Mouse (Mus musculus) bone marrow, adult 2 months (tissue): ENCODE data around the gene Dmac2. TPM values are rescaled to one million over a fixed set of nuclear protein-coding genes. Genes with fewer than 3 reads are reported as not detected.

Experiments
- H3K27ac ChIP-seq: fragments of 200-500 bp; 2 replicates; pipeline ENCODE4 v1.5.1; 2012; ENCODE audit warnings: low read depth, mild to moderate bottlenecking, control low read depth, inconsistent platforms, low read length; ENCODE audit not compliant: control insufficient read depth, poor library complexity, insufficient read depth
- H3K4me1 ChIP-seq: fragments of 200-500 bp; 2 replicates; pipeline ENCODE4 v1.6.1; 2011; ENCODE audit warnings: low read length; ENCODE audit not compliant: control insufficient read depth, insufficient read depth
- H3K4me3 ChIP-seq: fragments of 200-500 bp; replicated peaks from 2 replicates; pipeline ENCODE3; 2011; ENCODE audit warnings: mild to moderate bottlenecking, low read depth, low read length, control low read depth; ENCODE audit not compliant: control insufficient read depth
- CTCF ChIP-seq: fragments of 200-500 bp; IDR thresholded peaks from 2 replicates; pipeline ENCODE4 v1.5.1; 2011; ENCODE audit warnings: low read length, control low read depth; ENCODE audit not compliant: control insufficient read depth, insufficient read depth
- POLR2A ChIP-seq: fragments of 200-500 bp; IDR thresholded peaks from 2 replicates; pipeline ENCODE4 v1.6.1; 2011; ENCODE audit warnings: low read depth, mild to moderate bottlenecking, control low read depth, low read length, borderline replicate concordance; ENCODE audit not compliant: control insufficient read depth
- WGBS: fragments of 180-500 bp; shearing (Covaris S2); methylation state at CpG from one replicate; pipeline ENCODE4 v1.1.7; 2018; 5-methylcytosine and 5-hydroxymethylcytosine counted together
- polyA plus RNA-seq: library from polyadenylated mRNA; stranded (reverse); fragments of >200 nt; gene quantifications from 2 replicates; pipeline ENCODE4 v1.2.4, GENCODE M21; 2011; ENCODE audit warnings: low replicate concordance; ENCODE audit not compliant: missing spikeins, insufficient read depth, insufficient read length

Dmac2 gene
- polyA plus RNA-seq, 1 experiment = 23.1 TPM

DNA sequence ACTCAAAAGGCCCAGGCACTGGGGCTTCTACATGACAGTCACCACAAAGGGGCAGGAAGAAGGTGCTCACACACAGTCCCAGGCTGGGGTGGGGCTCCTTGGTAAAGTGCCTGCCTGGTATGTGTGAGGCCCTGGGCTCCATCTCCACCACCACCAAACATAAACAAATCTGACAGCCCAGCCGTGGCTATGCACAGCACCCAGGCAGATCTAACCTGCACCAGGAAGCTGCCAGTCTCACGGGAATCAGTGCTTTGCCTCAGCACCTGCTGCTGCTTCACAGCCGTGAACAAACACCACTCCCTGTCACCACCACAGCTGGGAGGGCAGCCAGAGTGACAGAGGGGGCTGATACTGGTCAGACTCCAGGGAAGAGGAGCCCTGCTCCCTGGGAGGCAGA lies 17.2 kb downstream of the Dmac2 start:
- Histone ChIP-seq H3K4me3 (no peak overlapping the region), H3K27ac (peak overlapping the region; percentile 94), H3K4me1 (peaks cover 14% of the 10 kb centered on the region)
- WGBS = 56% methylated on average over 3 of the region's 3 CpGs
- TF ChIP-seq CTCF (no peak), POLR2A (peak; percentile 32; the same call in 1 of the 2 replicates)

DNA sequence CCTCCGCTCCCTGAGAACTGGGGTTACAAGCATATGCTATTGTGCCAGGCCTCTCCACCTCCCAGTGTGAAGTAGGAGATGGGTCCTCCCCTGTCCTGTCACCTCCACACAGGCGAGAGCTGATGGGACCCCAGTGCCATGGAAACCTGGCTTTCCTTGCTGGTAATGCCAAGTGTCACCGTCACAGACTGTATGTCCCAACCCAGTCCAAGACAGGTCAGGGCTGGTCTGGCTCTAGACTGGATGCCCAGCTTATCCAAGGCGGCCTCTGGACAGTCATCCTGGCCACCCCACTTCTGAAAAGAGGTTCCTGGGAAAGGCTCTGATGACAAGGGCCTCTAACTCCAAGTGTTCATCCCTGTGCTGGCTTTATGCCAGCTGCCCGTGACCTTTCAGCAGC lies 17.9 kb downstream of the Dmac2 start:
- Histone ChIP-seq H3K27ac (peak overlapping the region; percentile 94), H3K4me3 (no peak overlapping the region), H3K4me1 (peaks cover 14% of the 10 kb centered on the region)
- TF ChIP-seq POLR2A (no peak), CTCF (no peak)
- WGBS = 81% methylated on average over 5 of the region's 5 CpGs

DNA sequence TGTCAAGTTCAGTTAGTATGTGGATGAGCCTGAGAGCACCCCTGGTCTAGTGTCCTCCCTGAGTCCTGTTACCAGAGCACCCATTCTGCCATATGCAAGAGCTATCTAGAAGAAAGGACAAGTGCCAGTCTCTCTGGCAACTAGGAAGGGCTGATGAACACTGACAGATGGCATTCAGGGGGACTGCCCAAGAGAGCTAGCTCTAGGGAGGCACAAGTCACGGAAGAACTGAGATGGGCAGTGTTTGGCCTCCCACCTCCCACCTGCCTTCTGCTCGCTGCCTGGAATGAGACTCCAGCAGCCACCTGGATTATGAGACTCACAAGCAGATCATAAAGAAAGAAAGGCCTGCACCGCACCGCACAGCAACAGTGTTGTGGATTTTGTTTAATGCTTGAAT lies 20.5 kb downstream of the Dmac2 start:
- Histone ChIP-seq H3K4me3 (no peak overlapping the region), H3K27ac (no peak overlapping the region), H3K4me1 (peaks cover 12% of the 10 kb centered on the region)
- TF ChIP-seq CTCF (no peak), POLR2A (no peak)
- WGBS = 94% methylated on average over 4 of the region's 4 CpGs

DNA sequence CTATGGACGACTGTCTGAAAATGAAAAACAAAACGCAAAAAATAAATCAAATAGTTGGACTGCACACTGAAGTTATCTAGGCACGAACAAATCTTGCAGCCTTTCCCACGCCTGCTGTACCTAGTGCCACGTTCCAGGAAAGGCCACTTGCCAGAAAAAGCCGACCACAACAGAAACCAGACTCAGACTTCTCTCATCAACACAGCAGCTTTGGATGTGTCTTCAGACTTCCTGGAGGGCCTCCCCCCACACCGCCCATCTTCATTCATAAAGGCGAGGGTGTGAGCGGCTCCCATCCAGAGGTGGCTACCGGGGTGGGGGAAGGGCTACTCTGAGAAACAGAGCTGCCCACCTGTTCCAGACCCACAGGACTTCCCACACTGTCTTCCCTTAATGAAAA lies 24.9 kb downstream of the Dmac2 start:
- TF ChIP-seq CTCF (no peak), POLR2A (no peak)
- 20% methylated on average over 10 of the region's 10 CpGs for WGBS
- H3K4me3 ChIP-seq = no peak overlapping the region
- H3K27ac ChIP-seq = no peak overlapping the region
- H3K4me1 ChIP-seq = peaks cover 23% of the 10 kb centered on the region

DNA sequence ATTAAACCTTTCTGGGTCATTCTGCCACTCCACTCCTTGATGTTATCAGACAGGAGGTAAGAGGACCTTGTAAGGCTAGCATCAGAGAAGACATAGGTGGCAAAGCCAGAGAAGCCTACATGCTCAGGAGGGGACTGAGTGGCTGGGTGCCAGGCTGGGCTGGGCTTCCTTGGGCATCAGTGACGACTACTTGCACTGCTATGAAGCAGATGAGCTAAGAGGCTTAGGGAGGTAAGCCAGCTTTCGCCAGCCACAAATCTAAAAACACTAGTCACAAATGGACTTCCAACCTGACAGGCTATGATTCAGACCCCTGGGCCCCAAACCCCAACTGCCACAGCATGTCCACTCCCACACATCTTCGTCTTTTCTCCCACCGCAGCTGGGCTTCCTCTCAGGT lies 25.4 kb downstream of the Dmac2 start:
- Histone ChIP-seq H3K4me1 (peaks cover 25% of the 10 kb centered on the region), H3K27ac (peak overlapping the region; percentile 36), H3K4me3 (no peak overlapping the region)
- 10% methylated on average over 4 of the region's 4 CpGs for WGBS
- TF ChIP-seq POLR2A (no peak), CTCF (no peak)

DNA sequence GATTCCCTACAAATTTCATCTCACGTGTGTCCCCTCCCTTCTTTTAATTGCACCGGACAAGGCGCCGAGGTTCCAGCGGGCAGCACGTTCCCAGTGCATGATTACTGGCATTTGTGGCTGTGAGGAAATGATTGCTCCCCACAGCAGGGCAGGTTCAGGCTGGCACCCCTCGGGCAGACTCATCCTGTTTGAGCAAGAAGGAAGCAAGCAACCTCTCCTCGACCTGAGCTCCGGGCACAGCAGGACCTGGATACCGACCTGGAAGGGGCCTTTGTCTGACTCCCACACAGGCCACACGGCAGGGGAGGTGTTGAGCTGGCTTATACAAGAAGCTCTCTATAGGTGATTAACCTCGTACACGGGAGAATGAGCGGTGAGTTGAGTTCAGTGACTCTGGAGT lies 25.9 kb downstream of the Dmac2 start:
- TF ChIP-seq CTCF = no peak
- TF ChIP-seq POLR2A = no peak
- Histone ChIP-seq H3K4me1 (peaks cover 25% of the 10 kb centered on the region), H3K27ac (peak overlapping the region; percentile 36), H3K4me3 (no peak overlapping the region)
- 13% methylated on average over 14 of the region's 14 CpGs for WGBS

DNA sequence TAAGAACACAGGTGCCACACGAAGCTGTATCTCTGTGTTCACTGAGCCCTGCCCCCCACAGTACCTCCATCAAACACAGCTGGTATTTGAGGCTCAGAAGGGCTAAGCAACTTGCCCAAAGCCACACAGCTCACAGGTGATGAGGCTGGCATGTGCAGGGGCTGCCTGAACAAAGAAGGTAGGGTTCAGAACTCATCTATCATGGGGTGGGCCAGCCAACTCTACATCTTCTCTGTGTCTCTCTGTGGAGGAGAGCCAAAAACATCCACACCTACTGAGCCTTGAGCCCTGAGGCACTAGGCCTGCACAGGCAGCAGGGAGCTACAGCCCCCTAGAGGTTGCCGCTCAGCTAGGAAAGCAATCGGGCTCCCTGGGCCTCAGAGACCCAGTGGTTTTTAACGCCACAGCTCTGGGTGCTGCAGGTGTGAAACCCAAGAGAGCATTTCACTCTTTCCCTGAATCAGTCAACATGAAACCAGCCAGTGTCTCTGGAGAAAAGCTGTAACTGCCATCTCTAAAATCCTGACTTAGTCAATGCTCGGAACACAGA lies 28.4 kb downstream of the Dmac2 start:
- no peak overlapping the region for H3K4me3 ChIP-seq
- H3K27ac ChIP-seq = peak overlapping the region; percentile 79
- 20% methylated on average over 5 of the region's 5 CpGs for WGBS
- TF ChIP-seq CTCF (peak; percentile 74), POLR2A (no peak)
- H3K4me1 ChIP-seq = peaks cover 25% of the 10 kb centered on the region

DNA sequence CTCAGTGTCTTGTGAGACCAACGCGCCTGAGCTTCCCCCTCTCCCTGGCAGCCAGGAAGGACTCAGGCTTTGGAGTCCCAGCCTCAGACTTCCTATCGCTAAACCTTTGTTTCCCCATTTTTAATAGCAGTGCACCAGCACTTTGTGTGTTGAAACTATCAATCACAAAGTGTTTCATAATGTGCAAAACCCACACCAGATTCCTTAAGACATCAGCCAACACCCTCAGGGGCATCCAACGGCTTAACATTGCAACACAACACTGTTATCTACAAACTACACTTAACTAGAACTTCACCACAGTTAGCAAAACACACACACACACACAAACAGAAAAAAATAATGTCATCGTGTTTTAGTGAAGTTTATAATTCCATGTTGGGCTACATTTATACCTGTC lies 30.6 kb downstream of the Dmac2 start:
- TF ChIP-seq POLR2A (no peak), CTCF (no peak)
- 7% methylated on average over 5 of the region's 5 CpGs for WGBS
- Histone ChIP-seq H3K27ac (peak overlapping the region; percentile 71), H3K4me3 (no peak overlapping the region), H3K4me1 (peaks cover 16% of the 10 kb centered on the region)

DNA sequence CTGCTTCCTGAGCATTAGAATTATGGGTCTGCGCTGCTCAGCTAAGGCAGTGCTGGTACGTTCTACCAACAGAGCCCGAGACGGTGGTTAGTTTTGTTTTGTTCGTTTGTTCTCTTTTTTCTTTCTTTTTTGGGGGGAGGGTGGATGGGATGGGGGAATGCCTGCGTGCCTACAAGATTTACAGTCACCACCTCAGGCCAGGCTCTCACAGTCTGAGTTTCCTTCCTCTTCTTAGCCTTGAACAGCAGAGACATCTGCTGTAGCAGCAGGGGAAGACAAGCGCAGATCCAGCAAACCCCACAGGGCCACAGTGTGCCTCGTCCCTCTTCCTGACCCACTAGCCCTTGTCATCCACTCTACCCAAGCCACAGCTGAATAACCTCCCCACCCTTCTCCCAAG lies 32.1 kb downstream of the Dmac2 start:
- H3K4me3 ChIP-seq = peak overlapping the region; percentile 26
- 5% methylated on average over 8 of the region's 8 CpGs for WGBS
- peak overlapping the region; percentile 88 for H3K27ac ChIP-seq
- peaks cover 12% of the 10 kb centered on the region for H3K4me1 ChIP-seq
- TF ChIP-seq POLR2A (no peak), CTCF (peak; percentile 80)
